ENCODE assay signal across 20 mouse cellular contexts in the genomic region with DNA sequence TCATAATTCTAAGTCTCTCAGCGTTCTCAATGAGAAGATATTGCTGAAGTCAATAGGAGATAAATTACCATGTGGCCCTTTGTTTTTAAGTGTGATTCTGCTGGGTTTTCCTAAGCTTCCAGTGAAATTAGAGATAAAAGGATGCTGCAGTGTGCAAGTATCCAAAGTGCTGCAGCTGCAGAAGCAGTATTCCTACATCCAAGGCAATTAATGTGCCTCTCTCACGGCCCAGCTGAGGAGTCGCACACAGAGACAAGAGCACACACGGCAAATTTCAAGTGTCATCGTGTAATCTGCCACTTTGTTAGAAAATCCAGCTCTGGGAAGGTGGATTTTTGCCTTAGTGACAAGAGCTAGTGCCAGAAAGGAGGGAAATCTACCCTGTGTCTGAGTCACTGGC.
"Had no signal": no experiment of that assay in that cellular context is flagged by ENCODE, and none has a peak within 500 bp of the region (broad histone marks: within the 10 kb centered on the region; RNA-seq: fewer than 3 reads in every experiment).

No protein-coding gene starts in this region.

- H3K27ac ChIP-seq: lung, embryonic 15.5 days; midbrain, embryonic 10.5 days; midbrain, embryonic 12.5 days; neural tube, embryonic 13.5 days; neural tube, embryonic 15.5 days; stomach, embryonic 15.5 days; stomach, postnatal 0 days had no signal

- H3K27me3 ChIP-seq: lung, embryonic 15.5 days; midbrain, embryonic 12.5 days; neural tube, embryonic 13.5 days; neural tube, embryonic 15.5 days; stomach, embryonic 15.5 days had no signal

- H3K36me3 ChIP-seq: lung, embryonic 15.5 days; midbrain, embryonic 10.5 days; midbrain, embryonic 12.5 days; neural tube, embryonic 13.5 days; neural tube, embryonic 15.5 days; stomach, embryonic 15.5 days had no signal

- H3K4me3 ChIP-seq: lung, embryonic 15.5 days; midbrain, embryonic 10.5 days; midbrain, embryonic 12.5 days; myocyte; neural tube, embryonic 13.5 days; neural tube, embryonic 15.5 days; stomach, embryonic 15.5 days had no signal

- H3K9ac ChIP-seq: liver, postnatal 0 days; lung, embryonic 15.5 days; midbrain, embryonic 12.5 days; neural tube, embryonic 13.5 days; neural tube, embryonic 15.5 days; stomach, embryonic 15.5 days had no signal

- H3K9me3 ChIP-seq: lung, embryonic 15.5 days; midbrain, embryonic 10.5 days; midbrain, embryonic 12.5 days; neural tube, embryonic 13.5 days; neural tube, embryonic 15.5 days; stomach, embryonic 15.5 days had no signal

- H3K4me1 ChIP-seq: lung, embryonic 15.5 days; midbrain, embryonic 10.5 days; neural tube, embryonic 15.5 days; stomach, embryonic 15.5 days had no signal

- DNase-seq: liver, postnatal 0 days; lung, adult 2 months; lung, postnatal 14 days; lung, postnatal 4 days; midbrain, embryonic 14.5 days; retina, postnatal 1 day; right cerebral cortex, adult 18-20 months; right cerebral cortex, postnatal 14 days; thymus, postnatal 14 days; thymus, postnatal 36 days had no signal

- H3K4me2 ChIP-seq: lung, embryonic 15.5 days; midbrain, embryonic 12.5 days; neural tube, embryonic 13.5 days; neural tube, embryonic 15.5 days; stomach, embryonic 15.5 days had no signal

- ATAC-seq: liver, postnatal 0 days; lung, postnatal 0 days; midbrain, embryonic 16.5 days had no signal
